Mouse (Mus musculus) stomach, postnatal 0 days (tissue): ENCODE measurements around the gene App.

ENCODE experiments used
- CTCF ChIP-seq: IDR thresholded peaks from 2 replicates; pipeline ENCODE4 v1.5.1; 2016; ENCODE audit warnings: antibody characterized with exemption, low read depth, mild to moderate bottlenecking, moderate library complexity
- EP300 ChIP-seq: optimal IDR thresholded peaks from 2 replicates; pipeline ENCODE3; 2016; ENCODE audit warnings: antibody characterized with exemption

- no peak for TF ChIP-seq CTCF
- TF ChIP-seq EP300, result no peak
Measured at GRCm38 (mm10) chr16:84931024-84931423, 242.5 kb downstream of the App start.
